Mouse (Mus musculus): ENCODE measurements around the gene Smyd2. TPM values are rescaled to one million over a fixed set of nuclear protein-coding genes. Genes with fewer than 3 reads are reported as not detected.

The Smyd2 gene
- polyA plus RNA-seq, 1 experiment from 2014 or later, result 80.7 TPM

- H3K9ac ChIP-seq (replicated peaks; ENCODE audit: low read depth, low read length), result no peak overlapping the region
- no peaks in the 10 kb centered on the region for H3K36me3 ChIP-seq (ENCODE audit: control insufficient read depth, insufficient read depth)
- H3K27ac ChIP-seq (ENCODE audit: low read length), result no peak overlapping the region
- H3K27me3 ChIP-seq (replicated peaks; ENCODE audit: control insufficient read depth, insufficient read depth, low read length), result no peaks in the 10 kb centered on the region
- no peaks in the 10 kb centered on the region for H3K9me3 ChIP-seq (ENCODE audit: control insufficient read depth, low read length)
- no peak overlapping the region for H3K4me2 ChIP-seq (ENCODE audit: low read length)
- ATAC-seq, result no peak
- WGBS, result 89% methylated on average over 18 of the region's 18 CpGs
- no peak overlapping the region for H3K4me3 ChIP-seq (replicated peaks; ENCODE audit: low read length)
- 0 out of 2 replicates have a peak, but pooled peaks cover 5% of the 10 kb centered on the region for H3K4me1 ChIP-seq (replicated peaks; ENCODE audit: control insufficient read depth, insufficient read depth, low read length)
Observed at GRCm38 (mm10) chr1:189869651-189870270, 52.4 kb downstream of the Smyd2 start.

GRCm38 (mm10) chr1:189868036-189868435 lies 54.1 kb downstream of the Smyd2 start:
- Histone ChIP-seq H3K9me3 (ENCODE audit: control insufficient read depth, low read length) (no peaks in the 10 kb centered on the region), H3K36me3 (ENCODE audit: control insufficient read depth, insufficient read depth) (no peaks in the 10 kb centered on the region), H3K27me3 (replicated peaks; ENCODE audit: control insufficient read depth, insufficient read depth, low read length) (no peaks in the 10 kb centered on the region), H3K4me2 (ENCODE audit: low read length) (no peak overlapping the region), H3K9ac (replicated peaks; ENCODE audit: low read depth, low read length) (no peak overlapping the region), H3K4me1 (replicated peaks; ENCODE audit: control insufficient read depth, insufficient read depth, low read length) (peaks cover 10% of the 10 kb centered on the region; the same call in 1 of the 2 replicates), H3K27ac (ENCODE audit: low read length) (no peak overlapping the region), H3K4me3 (replicated peaks; ENCODE audit: low read length) (no peak overlapping the region)
- no peak for ATAC-seq
- 80% methylated on average over 10 of the region's 10 CpGs for WGBS

- Histone ChIP-seq H3K36me3 (ENCODE audit: control insufficient read depth, insufficient read depth) (no peaks in the 10 kb centered on the region), H3K9me3 (ENCODE audit: control insufficient read depth, low read length) (no peaks in the 10 kb centered on the region), H3K4me1 (replicated peaks; ENCODE audit: control insufficient read depth, insufficient read depth, low read length) (peaks cover 10% of the 10 kb centered on the region; the same call in 1 of the 2 replicates), H3K27me3 (replicated peaks; ENCODE audit: control insufficient read depth, insufficient read depth, low read length) (no peaks in the 10 kb centered on the region), H3K4me2 (ENCODE audit: low read length) (no peak overlapping the region), H3K27ac (ENCODE audit: low read length) (no peak overlapping the region), H3K4me3 (replicated peaks; ENCODE audit: low read length) (no peak overlapping the region), H3K9ac (replicated peaks; ENCODE audit: low read depth, low read length) (no peak overlapping the region)
- WGBS, result 61% methylated on average over 9 of the region's 9 CpGs
- no peak for ATAC-seq
Observed at GRCm38 (mm10) chr1:189867497-189867896, 54.7 kb downstream of the Smyd2 start.

GRCm38 (mm10) chr1:189867034-189867433 lies 55.1 kb downstream of the Smyd2 start:
- no peaks in the 10 kb centered on the region for H3K9me3 ChIP-seq (ENCODE audit: control insufficient read depth, low read length)
- ATAC-seq, result no peak
- H3K9ac ChIP-seq (replicated peaks; ENCODE audit: low read depth, low read length), result no peak overlapping the region
- H3K27ac ChIP-seq (ENCODE audit: low read length), result no peak overlapping the region
- 75% methylated on average over 5 of the region's 5 CpGs for WGBS
- H3K4me2 ChIP-seq (ENCODE audit: low read length), result no peak overlapping the region
- H3K27me3 ChIP-seq (replicated peaks; ENCODE audit: control insufficient read depth, insufficient read depth, low read length), result no peaks in the 10 kb centered on the region
- no peak overlapping the region for H3K4me3 ChIP-seq (replicated peaks; ENCODE audit: low read length)
- H3K4me1 ChIP-seq (replicated peaks; ENCODE audit: control insufficient read depth, insufficient read depth, low read length), result peaks cover 10% of the 10 kb centered on the region; the same call in 1 of the 2 replicates
- no peaks in the 10 kb centered on the region for H3K36me3 ChIP-seq (ENCODE audit: control insufficient read depth, insufficient read depth)

GRCm38 (mm10) chr1:189866621-189867020 lies 55.5 kb downstream of the Smyd2 start:
- Histone ChIP-seq H3K27ac (ENCODE audit: low read length) (no peak overlapping the region), H3K4me1 (replicated peaks; ENCODE audit: control insufficient read depth, insufficient read depth, low read length) (peaks cover 10% of the 10 kb centered on the region; the same call in 1 of the 2 replicates), H3K4me2 (ENCODE audit: low read length) (no peak overlapping the region), H3K27me3 (replicated peaks; ENCODE audit: control insufficient read depth, insufficient read depth, low read length) (no peaks in the 10 kb centered on the region), H3K9me3 (ENCODE audit: control insufficient read depth, low read length) (no peaks in the 10 kb centered on the region), H3K9ac (replicated peaks; ENCODE audit: low read depth, low read length) (no peak overlapping the region), H3K4me3 (replicated peaks; ENCODE audit: low read length) (no peak overlapping the region), H3K36me3 (ENCODE audit: control insufficient read depth, insufficient read depth) (no peaks in the 10 kb centered on the region)
- WGBS, result 88% methylated on average over 6 of the region's 6 CpGs
- no peak for ATAC-seq

GRCm38 (mm10) chr1:189864846-189865560 lies 57.2 kb downstream of the Smyd2 start:
- Histone ChIP-seq H3K27ac (ENCODE audit: low read length) (no peak overlapping the region), H3K4me3 (replicated peaks; ENCODE audit: low read length) (no peak overlapping the region), H3K27me3 (replicated peaks; ENCODE audit: control insufficient read depth, insufficient read depth, low read length) (no peaks in the 10 kb centered on the region), H3K9ac (replicated peaks; ENCODE audit: low read depth, low read length) (no peak overlapping the region), H3K9me3 (ENCODE audit: control insufficient read depth, low read length) (no peaks in the 10 kb centered on the region), H3K36me3 (ENCODE audit: control insufficient read depth, insufficient read depth) (no peaks in the 10 kb centered on the region), H3K4me1 (replicated peaks; ENCODE audit: control insufficient read depth, insufficient read depth, low read length) (peaks cover 10% of the 10 kb centered on the region; the same call in 1 of the 2 replicates), H3K4me2 (ENCODE audit: low read length) (no peak overlapping the region)
- ATAC-seq, result peak; percentile 76
- 37% methylated on average over 15 of the region's 15 CpGs for WGBS

GRCm38 (mm10) chr1:189864301-189864700 lies 57.9 kb downstream of the Smyd2 start:
- Histone ChIP-seq H3K9ac (replicated peaks; ENCODE audit: low read depth, low read length) (no peak overlapping the region), H3K4me1 (replicated peaks; ENCODE audit: control insufficient read depth, insufficient read depth, low read length) (peaks cover 10% of the 10 kb centered on the region; the same call in 1 of the 2 replicates), H3K4me3 (replicated peaks; ENCODE audit: low read length) (no peak overlapping the region), H3K9me3 (ENCODE audit: control insufficient read depth, low read length) (no peaks in the 10 kb centered on the region), H3K27ac (ENCODE audit: low read length) (no peak overlapping the region), H3K36me3 (ENCODE audit: control insufficient read depth, insufficient read depth) (no peaks in the 10 kb centered on the region), H3K4me2 (ENCODE audit: low read length) (no peak overlapping the region), H3K27me3 (replicated peaks; ENCODE audit: control insufficient read depth, insufficient read depth, low read length) (no peaks in the 10 kb centered on the region)
- ATAC-seq, result no peak
- WGBS, result 63% methylated on average over 9 of the region's 9 CpGs

- Histone ChIP-seq H3K9me3 (ENCODE audit: control insufficient read depth, low read length) (no peaks in the 10 kb centered on the region), H3K27ac (ENCODE audit: low read length) (no peak overlapping the region), H3K9ac (replicated peaks; ENCODE audit: low read depth, low read length) (no peak overlapping the region), H3K4me3 (replicated peaks; ENCODE audit: low read length) (no peak overlapping the region), H3K4me2 (ENCODE audit: low read length) (no peak overlapping the region), H3K27me3 (replicated peaks; ENCODE audit: control insufficient read depth, insufficient read depth, low read length) (no peaks in the 10 kb centered on the region), H3K36me3 (ENCODE audit: control insufficient read depth, insufficient read depth) (no peaks in the 10 kb centered on the region), H3K4me1 (replicated peaks; ENCODE audit: control insufficient read depth, insufficient read depth, low read length) (peaks cover 10% of the 10 kb centered on the region; the same call in 1 of the 2 replicates)
- 97% methylated on average over 3 of the region's 3 CpGs for WGBS
- ATAC-seq, result no peak
Observed at GRCm38 (mm10) chr1:189863727-189864126, 58.4 kb downstream of the Smyd2 start.

GRCm38 (mm10) chr1:189860942-189861315 lies 61.2 kb downstream of the Smyd2 start:
- ATAC-seq, result no peak

More at GRCm38 (mm10) chr1:189860942-189861315, 61.2 kb downstream of the Smyd2 start:
- Histone ChIP-seq H3K27ac (ENCODE audit: low read length) (no peak overlapping the region), H3K4me2 (ENCODE audit: low read length) (no peak overlapping the region), H3K9me3 (ENCODE audit: control insufficient read depth, low read length) (no peaks in the 10 kb centered on the region), H3K27me3 (replicated peaks; ENCODE audit: control insufficient read depth, insufficient read depth, low read length) (no peaks in the 10 kb centered on the region), H3K4me3 (replicated peaks; ENCODE audit: low read length) (no peak overlapping the region), H3K4me1 (replicated peaks; ENCODE audit: control insufficient read depth, insufficient read depth, low read length) (peaks cover 10% of the 10 kb centered on the region; the same call in 1 of the 2 replicates), H3K9ac (replicated peaks; ENCODE audit: low read depth, low read length) (no peak overlapping the region), H3K36me3 (ENCODE audit: control insufficient read depth, insufficient read depth) (no peaks in the 10 kb centered on the region)
- WGBS, result 62% methylated on average over 12 of the region's 12 CpGs

All from forebrain, embryonic 16.5 days (tissue).